Mouse (Mus musculus): Measurements from ENCODE around the gene Mtmr3.

DNA sequence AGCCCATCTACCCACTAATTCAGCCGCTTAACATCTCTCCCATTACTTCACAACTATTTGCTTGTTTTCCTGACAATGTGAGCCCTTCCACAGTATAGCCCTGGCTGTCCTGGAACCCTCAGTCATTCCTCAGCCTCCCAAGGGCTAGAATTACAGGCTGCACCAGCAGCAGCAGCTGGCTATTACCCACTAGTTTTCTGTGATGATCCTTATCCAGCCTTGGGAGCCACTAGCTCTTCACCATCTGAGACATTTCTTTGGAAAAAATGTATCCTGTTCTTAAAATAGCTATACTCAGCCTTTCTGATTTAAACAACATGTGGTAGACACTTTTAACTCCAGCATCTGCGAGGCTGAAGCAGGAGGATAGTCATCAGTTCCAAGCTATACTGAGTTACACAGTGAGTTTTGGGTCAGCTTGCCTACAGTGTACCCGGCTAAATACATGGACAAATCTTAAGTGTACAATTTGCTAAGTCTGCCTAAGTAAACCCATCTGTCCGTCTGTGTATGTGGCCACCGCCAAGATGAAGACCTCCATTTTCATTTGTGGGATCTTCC, 42.2 kb upstream of the Mtmr3 start:
- TF ChIP-seq CTCF (IDR thresholded peaks at IDR 0.05; ENCODE audit: low read depth, low read length) (no peak), POLR2A (IDR thresholded peaks at IDR 0.05; ENCODE audit: extremely low read depth, insufficient read depth, low read length) (no peak)

Data from liver, adult 2 months (tissue).